Mouse (Mus musculus) megakaryocyte, embryonic 14.5 days (primary cell): ENCODE measurements around the gene Zfp664.

Experiments used
- FLI1 ChIP-seq: IDR thresholded peaks from 2 replicates; pipeline ENCODE4 v1.6.1; 2012; ENCODE audit warnings: low read length, inconsistent platforms, mixed read lengths
- GATA1 ChIP-seq: IDR thresholded peaks from 3 replicates; pipeline ENCODE4 v1.6.1; 2012; ENCODE audit warnings: mixed read lengths, low read length, inconsistent platforms, borderline replicate concordance

- TF ChIP-seq GATA1, result no peak
- TF ChIP-seq FLI1, result no peak
Observed at GRCm38 (mm10) chr5:124930603-124931002, 68.1 kb downstream of the Zfp664 start.
